Mouse (Mus musculus) lung, embryonic 16.5 days (tissue): ENCODE data around the gene Ndrg4. TPM values are rescaled to one million over a fixed set of nuclear protein-coding genes. Genes with fewer than 3 reads are reported as not detected.
A peak's percentile ranks its signal among the peaks of the same experiment; 100 is the strongest.
"Not testable (repeated sequence)": the region's sequence is repeated elsewhere in the genome, so short reads cannot be mapped to it uniquely, and the experiment has no call there.

Source experiments
- ATAC-seq: fragments of 200-750 bp; cut with Nextera tagmentation; 2 replicates; pipeline ENCODE4 v1.8.0; 2017; ENCODE audit warnings: low read depth, mild to moderate bottlenecking, moderate library complexity
- H3K27ac ChIP-seq: fragments of 300-500 bp; sonication (generic); 2 replicates; pipeline ENCODE4 v1.5.1; 2014; ENCODE audit warnings: mild to moderate bottlenecking, control low read depth, low read length
- H3K27me3 ChIP-seq: fragments of 300-500 bp; sonication (generic); 2 replicates; pipeline ENCODE4 v1.6.1; 2014; ENCODE audit warnings: low read depth, low read length, mixed read lengths; ENCODE audit not compliant: control insufficient read depth, insufficient read depth
- H3K36me3 ChIP-seq: fragments of 300-500 bp; sonication (generic); 2 replicates; pipeline ENCODE4 v1.6.1; 2014; ENCODE audit warnings: low read length; ENCODE audit not compliant: control insufficient read depth, insufficient read depth
- H3K4me1 ChIP-seq: fragments of 300-500 bp; sonication (generic); replicated peaks from 2 replicates; pipeline ENCODE4 v1.6.1; 2014; ENCODE audit warnings: low read length, mixed read lengths; ENCODE audit not compliant: control insufficient read depth, insufficient read depth
- H3K4me2 ChIP-seq: fragments of 300-500 bp; sonication (generic); 2 replicates; pipeline ENCODE4 v1.6.1; 2014; ENCODE audit warnings: low read depth, low read length, control low read depth
- H3K4me3 ChIP-seq: fragments of 300-500 bp; sonication (generic); 2 replicates; pipeline ENCODE4 v1.5.1; 2014; ENCODE audit warnings: mild to moderate bottlenecking, low read length, control low read depth
- H3K9ac ChIP-seq: fragments of 300-500 bp; sonication (generic); 2 replicates; pipeline ENCODE4 v1.6.1; 2014; ENCODE audit warnings: low read length, control low read depth
- H3K9me3 ChIP-seq: fragments of 300-500 bp; sonication (generic); 2 replicates; pipeline ENCODE4 v1.6.1; 2016; ENCODE audit warnings: low read length; ENCODE audit not compliant: control insufficient read depth
- WGBS: fragments of 180-500 bp; shearing (Covaris S2); extraction: QIAGEN DNeasy Blood & Tissue Kit; methylation state at CpG from one replicate; pipeline ENCODE4 v1.1.7; 2014; 5-methylcytosine and 5-hydroxymethylcytosine counted together
- polyA plus RNA-seq: library from polyadenylated mRNA; unstranded; fragments of >200 nt; fragmentation: Nextera tagmentation; extraction: Ambion mirVana; gene quantifications from 2 replicates; pipeline ENCODE4 v1.2.1, GENCODE M21; 2015

The Ndrg4 gene
- polyA plus RNA-seq, 1 experiment from 2014 or later: 21.1 TPM

DNA sequence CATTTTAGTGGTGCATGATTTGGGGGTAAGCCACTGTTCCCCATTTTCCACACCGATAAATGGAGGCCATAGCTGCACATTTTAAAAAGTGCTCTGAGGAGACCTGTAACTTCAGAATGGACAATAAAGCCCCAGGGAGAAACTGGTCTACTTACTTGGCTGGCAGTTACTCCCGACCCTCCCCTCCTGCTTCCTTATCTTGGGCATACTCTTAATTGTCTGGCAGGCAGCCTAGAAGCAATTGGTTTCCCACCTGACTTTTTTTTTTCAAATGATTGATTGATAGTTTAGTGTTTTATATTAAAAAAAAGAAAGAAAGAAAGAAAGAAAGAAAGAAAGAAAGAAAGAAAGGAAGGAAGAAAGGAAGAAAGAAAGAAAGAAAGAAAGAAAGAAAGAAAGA, 19.3 kb upstream of the Ndrg4 start:
- no peaks in the 10 kb centered on the region for H3K9me3 ChIP-seq
- no peak overlapping the region for H3K27ac ChIP-seq
- 43% methylated on average over 2 of the region's 2 CpGs for WGBS
- no peak overlapping the region for H3K9ac ChIP-seq
- H3K4me3 ChIP-seq: no peak overlapping the region
- no peak overlapping the region for H3K4me2 ChIP-seq
- H3K27me3 ChIP-seq: no peaks in the 10 kb centered on the region
- no peaks in the 10 kb centered on the region for H3K4me1 ChIP-seq
- H3K36me3 ChIP-seq: no peaks in the 10 kb centered on the region
- no peak for ATAC-seq

- Histone ChIP-seq H3K4me3 (no peak overlapping the region), H3K9ac (no peak overlapping the region), H3K4me2 (no peak overlapping the region), H3K9me3 (no peaks in the 10 kb centered on the region), H3K4me1 (no peaks in the 10 kb centered on the region; the same call in 1 of the 2 replicates), H3K27me3 (no peaks in the 10 kb centered on the region), H3K27ac (no peak overlapping the region), H3K36me3 (no peaks in the 10 kb centered on the region)
- ATAC-seq: no peak
- 82% methylated on average over 6 of the region's 6 CpGs for WGBS
These were observed 16.4 kb upstream of the Ndrg4 start for GRCm38 (mm10) chr8:95660334-95660882.

DNA sequence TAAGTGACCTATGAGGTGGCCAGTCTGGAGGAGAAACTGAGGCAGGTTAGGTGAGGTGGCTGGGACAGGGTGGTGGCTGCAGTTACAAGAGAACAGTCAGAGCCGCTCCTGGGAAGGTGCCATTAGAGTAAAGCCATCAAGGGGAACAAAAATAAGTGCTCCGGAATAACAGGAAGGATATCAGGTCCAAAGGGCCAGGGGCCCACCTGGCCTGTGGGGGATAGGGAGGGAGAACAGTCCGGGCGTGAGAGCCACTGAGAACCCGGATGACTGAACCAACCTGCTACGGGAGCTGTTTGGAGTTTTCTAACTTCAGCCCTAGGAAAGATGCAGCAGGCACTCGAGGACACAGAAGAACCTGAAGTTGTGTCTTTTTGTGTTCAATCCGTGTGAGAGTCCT, 15.7 kb upstream of the Ndrg4 start:
- no peak overlapping the region for H3K27ac ChIP-seq
- H3K4me2 ChIP-seq: no peak overlapping the region
- no peak overlapping the region for H3K4me3 ChIP-seq
- H3K36me3 ChIP-seq: no peaks in the 10 kb centered on the region
- WGBS: 63% methylated on average over 8 of the region's 8 CpGs
- H3K27me3 ChIP-seq: no peaks in the 10 kb centered on the region
- no peaks in the 10 kb centered on the region for H3K9me3 ChIP-seq
- H3K9ac ChIP-seq: no peak overlapping the region
- H3K4me1 ChIP-seq: no peaks in the 10 kb centered on the region; the same call in 1 of the 2 replicates
- no peak for ATAC-seq

DNA sequence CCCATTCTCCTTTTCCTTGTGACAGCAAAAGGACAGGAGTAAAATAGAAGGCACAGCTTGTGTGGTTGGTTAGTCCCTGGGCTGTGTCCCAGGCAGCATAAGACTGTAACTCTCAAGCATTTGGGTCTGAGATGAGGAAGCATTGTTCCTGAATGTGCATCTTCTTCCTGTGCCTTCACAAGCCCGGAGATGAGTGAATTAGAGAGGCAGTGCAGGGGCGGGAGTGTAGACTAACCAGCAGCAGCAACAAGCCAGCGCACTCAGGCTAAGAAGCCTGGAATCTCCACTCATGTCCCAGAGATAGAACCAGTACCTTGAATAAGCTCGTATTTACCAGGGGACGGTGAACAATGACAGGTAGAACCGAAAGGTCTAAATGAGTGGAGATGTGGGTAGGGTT, 15.2 kb upstream of the Ndrg4 start:
- H3K36me3 ChIP-seq: no peaks in the 10 kb centered on the region
- no peak overlapping the region for H3K4me2 ChIP-seq
- no peaks in the 10 kb centered on the region for H3K9me3 ChIP-seq
- H3K4me1 ChIP-seq: no peaks in the 10 kb centered on the region; the same call in 1 of the 2 replicates
- no peak overlapping the region for H3K27ac ChIP-seq
- 82% methylated on average over 6 of the region's 6 CpGs for WGBS
- H3K4me3 ChIP-seq: no peak overlapping the region
- ATAC-seq: no peak
- no peaks in the 10 kb centered on the region for H3K27me3 ChIP-seq
- H3K9ac ChIP-seq: no peak overlapping the region

DNA sequence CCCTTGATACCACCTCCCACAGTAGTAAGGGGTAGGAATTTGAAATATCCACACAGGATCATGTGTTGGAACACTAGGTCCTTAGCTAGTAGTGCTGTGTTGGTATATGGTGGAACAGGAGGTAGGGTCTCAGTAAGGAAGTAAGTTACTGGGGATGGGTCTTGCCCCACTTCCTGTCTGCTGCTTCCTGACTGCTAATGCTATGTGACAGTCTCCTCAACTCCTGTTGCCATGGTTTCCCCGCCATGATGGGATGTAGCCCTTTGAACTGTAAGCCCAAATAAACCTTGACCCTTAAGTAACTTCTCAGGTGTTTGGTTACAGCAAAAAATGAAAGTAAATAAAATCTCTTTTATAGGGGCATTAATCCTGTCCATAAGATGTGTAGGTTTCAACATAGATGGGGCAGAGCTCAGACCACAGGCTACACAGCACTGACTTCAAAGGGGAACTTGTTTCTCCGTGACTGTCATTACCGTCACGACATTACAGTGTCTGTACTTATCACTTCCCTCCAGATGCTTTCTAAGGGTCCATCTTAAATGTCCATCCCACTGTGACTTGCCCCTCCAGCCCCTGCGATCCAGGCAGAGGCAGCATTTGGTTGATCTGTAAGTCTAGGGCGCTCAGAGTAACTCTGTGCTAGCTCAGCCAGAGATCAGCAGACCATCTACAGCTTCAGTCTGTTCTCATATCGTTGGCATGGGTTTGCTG, 13.7 kb upstream of the Ndrg4 start:
- no peaks in the 10 kb centered on the region for H3K9me3 ChIP-seq
- H3K27me3 ChIP-seq: no peaks in the 10 kb centered on the region
- H3K4me1 ChIP-seq: no peaks in the 10 kb centered on the region; the same call in 1 of the 2 replicates
- no peak overlapping the region for H3K4me2 ChIP-seq
- H3K27ac ChIP-seq: no peak overlapping the region
- H3K4me3 ChIP-seq: no peak overlapping the region
- H3K36me3 ChIP-seq: no peaks in the 10 kb centered on the region
- H3K9ac ChIP-seq: no peak overlapping the region
- 61% methylated on average over 7 of the region's 7 CpGs for WGBS
- no peak for ATAC-seq

DNA sequence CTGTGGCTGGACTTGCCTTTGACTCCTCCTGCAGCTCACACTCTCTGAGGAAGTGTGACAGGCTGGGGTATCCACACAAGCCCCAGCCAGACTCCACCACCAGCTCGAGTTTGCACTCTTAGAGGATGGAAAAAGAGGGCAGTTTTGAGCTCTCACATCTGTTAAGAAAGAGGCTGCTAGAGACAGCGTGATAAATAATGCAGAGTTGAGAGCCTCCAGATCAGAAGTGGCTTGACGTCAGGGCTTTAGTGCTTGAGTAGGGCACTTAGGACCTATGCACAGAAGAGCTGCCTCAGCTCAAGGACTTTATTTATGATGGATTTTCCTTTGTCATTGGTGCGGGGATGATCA, 13.2 kb upstream of the Ndrg4 start:
- Histone ChIP-seq H3K27ac (no peak overlapping the region), H3K9me3 (no peaks in the 10 kb centered on the region), H3K4me2 (no peak overlapping the region), H3K9ac (no peak overlapping the region), H3K27me3 (no peaks in the 10 kb centered on the region), H3K4me3 (no peak overlapping the region), H3K4me1 (no peaks in the 10 kb centered on the region; the same call in 1 of the 2 replicates), H3K36me3 (no peaks in the 10 kb centered on the region)
- 30% methylated on average over 4 of the region's 4 CpGs for WGBS
- peak; percentile 54; the same call in 1 of the 2 replicates for ATAC-seq

- H3K4me1 ChIP-seq, H3K9ac ChIP-seq, H3K27me3 ChIP-seq, H3K27ac ChIP-seq, H3K36me3 ChIP-seq, ATAC-seq, H3K4me2 ChIP-seq, H3K4me3 ChIP-seq, H3K9me3 ChIP-seq: not testable (repeated sequence)
- 87% methylated on average over 11 of the region's 11 CpGs for WGBS
These were observed 10.8 kb upstream of the Ndrg4 start for GRCm38 (mm10) chr8:95665813-95666452.

DNA sequence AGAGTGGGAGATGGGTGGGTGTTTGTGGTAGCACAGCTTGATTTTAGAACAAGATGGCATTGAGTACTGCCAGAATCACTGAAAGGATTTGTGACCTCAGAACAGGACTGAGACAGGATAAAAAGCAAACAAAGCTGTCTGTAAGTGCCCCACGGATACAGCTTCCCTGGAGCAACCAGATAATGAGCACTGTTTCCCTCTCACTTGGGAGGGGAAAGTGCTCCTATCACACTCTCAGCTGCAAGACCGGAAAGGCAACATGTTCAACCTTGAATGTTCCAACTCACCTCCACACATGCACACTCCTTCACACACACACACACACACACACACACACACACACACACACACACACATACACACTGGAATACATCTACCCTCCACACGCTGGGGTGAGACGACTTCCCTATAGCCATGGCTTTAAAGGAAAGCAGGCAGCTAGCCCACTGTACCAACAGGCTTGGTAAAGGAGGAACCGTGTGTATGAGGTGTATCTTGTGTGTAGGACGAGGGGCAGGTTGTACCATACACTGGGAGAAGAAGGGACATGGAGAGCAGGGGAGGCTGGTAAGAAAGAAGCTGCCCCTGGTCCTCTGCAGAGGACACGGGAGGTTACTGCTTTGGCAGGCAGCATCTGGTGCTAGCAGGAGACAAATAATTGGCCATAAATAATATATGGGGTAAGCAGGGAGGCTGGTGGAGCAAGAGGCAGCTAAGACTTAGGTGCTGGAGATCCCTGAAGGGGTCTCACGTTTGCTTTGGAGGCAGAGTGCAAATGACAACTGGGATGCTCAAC, 8.4 kb upstream of the Ndrg4 start:
- no peak overlapping the region for H3K9ac ChIP-seq
- H3K4me2 ChIP-seq: no peak overlapping the region
- H3K27me3 ChIP-seq: no peaks in the 10 kb centered on the region
- H3K36me3 ChIP-seq: no peaks in the 10 kb centered on the region
- no peak overlapping the region for H3K4me3 ChIP-seq
- 34% methylated on average over 8 of the region's 8 CpGs for WGBS
- H3K27ac ChIP-seq: no peak overlapping the region
- H3K4me1 ChIP-seq: no peaks in the 10 kb centered on the region; the same call in 1 of the 2 replicates
- no peak for ATAC-seq
- H3K9me3 ChIP-seq: no peaks in the 10 kb centered on the region

GRCm38 (mm10) chr8:95669967-95670366, 6.8 kb upstream of the Ndrg4 start:
- no peak for ATAC-seq
- Histone ChIP-seq H3K27ac (no peak overlapping the region), H3K36me3 (no peaks in the 10 kb centered on the region), H3K4me1 (no peaks in the 10 kb centered on the region), H3K4me3 (no peak overlapping the region), H3K9me3 (no peaks in the 10 kb centered on the region), H3K9ac (no peak overlapping the region), H3K27me3 (no peaks in the 10 kb centered on the region), H3K4me2 (no peak overlapping the region)
- WGBS: 78% methylated on average over 2 of the region's 2 CpGs
